Mouse (Mus musculus) embryo, embryonic 10.5 days (tissue): ENCODE results near the gene Lipe.

Source experiments
- DNase-seq: peaks from one replicate; pipeline ENCODE4 v3.0.0-alpha.2; 2015; ENCODE audit warnings: low spot score

The Lipe gene

GRCm38 (mm10) chr7:25385850-25386555 is 12.5 kb downstream of the Lipe start:
- no peak for DNase-seq

- no peak for DNase-seq
Observed at GRCm38 (mm10) chr7:25385259-25385658, 13.3 kb downstream of the Lipe start.

GRCm38 (mm10) chr7:25384818-25385217 is 13.7 kb downstream of the Lipe start:
- no peak for DNase-seq

GRCm38 (mm10) chr7:25384318-25384717 is 14.2 kb downstream of the Lipe start:
- DNase-seq, result no peak

- no peak for DNase-seq
Observed at GRCm38 (mm10) chr7:25383891-25384290, 14.6 kb downstream of the Lipe start.

- no peak for DNase-seq
Observed at GRCm38 (mm10) chr7:25383385-25383784, 15.1 kb downstream of the Lipe start.

- DNase-seq, result no peak
Observed at GRCm38 (mm10) chr7:25382541-25382940, 16.0 kb downstream of the Lipe start.

GRCm38 (mm10) chr7:25381284-25381680 is 17.2 kb downstream of the Lipe start:
- no peak for DNase-seq

- DNase-seq, result no peak
Observed at GRCm38 (mm10) chr7:25380392-25381283, 17.9 kb downstream of the Lipe start.

- DNase-seq, result peak; percentile 83
Observed at GRCm38 (mm10) chr7:25379551-25380351, 18.8 kb downstream of the Lipe start.

- no peak for DNase-seq
Observed at GRCm38 (mm10) chr7:25378181-25379100, 20.1 kb downstream of the Lipe start.

GRCm38 (mm10) chr7:25377100-25377700 is 21.3 kb downstream of the Lipe start:
- peak; percentile 27 for DNase-seq

GRCm38 (mm10) chr7:25376556-25376955 is 22.0 kb downstream of the Lipe start:
- DNase-seq, result peak; percentile 84

- DNase-seq, result no peak
Observed at GRCm38 (mm10) chr7:25372441-25372840, 26.1 kb downstream of the Lipe start.

- no peak for DNase-seq
Observed at GRCm38 (mm10) chr7:25369058-25369749, 29.3 kb downstream of the Lipe start, which contains the start of gene Cnfn. TSS of gene Cnfn (minus strand) at chr7:25369724.

- no peak for DNase-seq
Observed at GRCm38 (mm10) chr7:25368333-25368732, 30.2 kb downstream of the Lipe start.

GRCm38 (mm10) chr7:25367632-25368293 is 30.7 kb downstream of the Lipe start:
- peak; percentile 39 for DNase-seq

- peak; percentile 55 for DNase-seq
Observed at GRCm38 (mm10) chr7:25365937-25366625, 32.4 kb downstream of the Lipe start.

- DNase-seq, result no peak
Observed at GRCm38 (mm10) chr7:25363632-25364031, 34.9 kb downstream of the Lipe start.
